Mouse (Mus musculus) lung, embryonic 14.5 days (tissue): ENCODE measurements around the gene Farp2. TPM values are rescaled to one million over a fixed set of nuclear protein-coding genes. Genes with fewer than 3 reads are reported as not detected.

Source experiments
- ATAC-seq: fragments of 200-750 bp; cut with Nextera tagmentation; 2 replicates; pipeline ENCODE4 v1.8.0; 2017; ENCODE audit warnings: mild to moderate bottlenecking, moderate TSS enrichment, moderate library complexity; ENCODE audit not compliant: insufficient read depth
- DNase-seq: peaks from one replicate; pipeline ENCODE4 v3.0.0-alpha.2; 2015
- H3K27ac ChIP-seq: fragments of 300-500 bp; sonication (generic); 2 replicates; pipeline ENCODE4 v1.5.1; 2014; ENCODE audit warnings: low read depth, mild to moderate bottlenecking, moderate library complexity
- H3K27me3 ChIP-seq: fragments of 300-500 bp; sonication (generic); 2 replicates; pipeline ENCODE4 v1.6.1; 2014; ENCODE audit warnings: low read length, control low read depth; ENCODE audit not compliant: insufficient read depth
- H3K36me3 ChIP-seq: fragments of 300-500 bp; sonication (generic); 2 replicates; pipeline ENCODE4 v1.6.1; 2014; ENCODE audit warnings: control low read depth; ENCODE audit not compliant: insufficient read depth
- H3K4me1 ChIP-seq: fragments of 300-500 bp; sonication (generic); 2 replicates; pipeline ENCODE4 v1.6.1; 2014; ENCODE audit warnings: antibody characterized with exemption, control low read depth; ENCODE audit not compliant: insufficient read depth
- H3K4me2 ChIP-seq: fragments of 300-500 bp; sonication (generic); 2 replicates; pipeline ENCODE4 v1.6.1; 2014; ENCODE audit warnings: mild to moderate bottlenecking
- H3K4me3 ChIP-seq: fragments of 300-500 bp; sonication (generic); 2 replicates; pipeline ENCODE4 v1.5.1; 2014; ENCODE audit warnings: low read depth, low read length
- H3K9ac ChIP-seq: fragments of 300-500 bp; sonication (generic); 2 replicates; pipeline ENCODE4 v1.6.1; 2014
- H3K9me3 ChIP-seq: fragments of 300-500 bp; sonication (generic); 2 replicates; pipeline ENCODE4 v1.6.1; 2016; ENCODE audit warnings: low read depth, low read length, control low read depth
- CTCF ChIP-seq: IDR thresholded peaks from 2 replicates; pipeline ENCODE4 v1.5.1; 2016; ENCODE audit warnings: antibody characterized with exemption, low read depth
- WGBS: fragments of 180-500 bp; shearing (Covaris S2); extraction: QIAGEN DNeasy Blood & Tissue Kit; methylation state at CpG from one replicate; pipeline ENCODE4 v1.1.7; 2014; 5-methylcytosine and 5-hydroxymethylcytosine counted together
- polyA plus RNA-seq: library from polyadenylated mRNA; unstranded; fragments of >200 nt; fragmentation: Nextera tagmentation; extraction: Ambion mirVana; gene quantifications from 2 replicates; pipeline ENCODE4 v1.2.1, GENCODE M21; 2014

Farp2 gene
- polyA plus RNA-seq, 1 experiment from 2014 or later: 6.8 TPM

GRCm38 (mm10) chr1:93563224-93563623 is 51.3 kb downstream of the Farp2 start:
- TF ChIP-seq CTCF: no peak
- ATAC-seq: no peak
- no peak overlapping the region for H3K9ac ChIP-seq
- 74% methylated on average over 7 of the region's 7 CpGs for WGBS
- H3K4me1 ChIP-seq: no peaks in the 10 kb centered on the region
- DNase-seq: no peak
- no peak overlapping the region for H3K4me3 ChIP-seq
- H3K27ac ChIP-seq: no peak overlapping the region
- 0 out of 2 replicates have a peak, but pooled peaks cover 7% of the 10 kb centered on the region for H3K36me3 ChIP-seq
- H3K4me2 ChIP-seq: no peak overlapping the region
- no peaks in the 10 kb centered on the region for H3K27me3 ChIP-seq
- H3K9me3 ChIP-seq: no peaks in the 10 kb centered on the region

GRCm38 (mm10) chr1:93563649-93564048 is 51.8 kb downstream of the Farp2 start:
- 0 out of 2 replicates have a peak, but pooled peaks cover 7% of the 10 kb centered on the region for H3K36me3 ChIP-seq
- no peaks in the 10 kb centered on the region for H3K27me3 ChIP-seq

GRCm38 (mm10) chr1:93564781-93565180 is 52.9 kb downstream of the Farp2 start:
- ATAC-seq: no peak
- H3K4me2 ChIP-seq: no peak overlapping the region
- 0 out of 2 replicates have a peak, but pooled peaks cover 7% of the 10 kb centered on the region for H3K36me3 ChIP-seq
- no peak overlapping the region for H3K4me3 ChIP-seq
- H3K27me3 ChIP-seq: no peaks in the 10 kb centered on the region
- DNase-seq: no peak
- 86% methylated on average over 3 of the region's 3 CpGs for WGBS
- no peak overlapping the region for H3K27ac ChIP-seq
- H3K4me1 ChIP-seq: no peaks in the 10 kb centered on the region
- H3K9ac ChIP-seq: no peak overlapping the region
- no peaks in the 10 kb centered on the region for H3K9me3 ChIP-seq
- TF ChIP-seq CTCF: no peak

More at GRCm38 (mm10) chr1:93563649-93564048, 51.8 kb downstream of the Farp2 start:
- 61% methylated on average over 1 of the region's 1 CpGs for WGBS
- ATAC-seq (no peak), DNase-seq (no peak)
- Histone ChIP-seq H3K27ac (no peak overlapping the region), H3K9me3 (no peaks in the 10 kb centered on the region), H3K4me3 (no peak overlapping the region), H3K4me1 (no peaks in the 10 kb centered on the region), H3K4me2 (no peak overlapping the region), H3K9ac (no peak overlapping the region)
- no peak for TF ChIP-seq CTCF

DNA sequence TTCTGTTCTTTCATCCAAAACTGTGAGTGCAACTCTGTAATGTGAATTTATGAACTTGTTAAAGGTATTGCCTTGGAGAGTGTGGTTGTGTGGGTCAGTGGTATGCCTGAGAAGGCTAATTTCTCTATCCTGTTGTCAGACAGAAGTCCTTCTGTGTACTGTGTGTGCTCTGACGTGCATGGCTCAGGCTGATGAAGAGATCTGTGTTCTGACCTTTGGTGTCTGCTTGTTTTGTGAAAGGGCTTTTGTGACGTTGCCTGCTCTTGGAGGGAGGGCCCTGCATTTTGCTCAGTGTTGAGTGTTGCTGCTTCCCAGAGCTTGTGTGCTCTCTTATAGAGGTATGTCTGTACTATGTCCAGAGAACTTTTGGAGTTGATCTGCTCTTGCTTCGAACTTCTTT is 55.1 kb downstream of the Farp2 start:
- Histone ChIP-seq H3K27ac (no peak overlapping the region), H3K4me1 (no peaks in the 10 kb centered on the region), H3K4me3 (no peak overlapping the region), H3K9ac (no peak overlapping the region), H3K9me3 (no peaks in the 10 kb centered on the region), H3K4me2 (no peak overlapping the region), H3K27me3 (no peaks in the 10 kb centered on the region), H3K36me3 (0 out of 2 replicates have a peak, but pooled peaks cover 8% of the 10 kb centered on the region)
- no peak for TF ChIP-seq CTCF
- DNase-seq (no peak), ATAC-seq (no peak)
- WGBS: 49% methylated on average over 3 of the region's 3 CpGs

GRCm38 (mm10) chr1:93567717-93568497 is 56.0 kb downstream of the Farp2 start:
- 0 out of 2 replicates have a peak, but pooled peaks cover 6% of the 10 kb centered on the region for H3K36me3 ChIP-seq
- no peaks in the 10 kb centered on the region for H3K4me1 ChIP-seq
- no peak overlapping the region for H3K4me2 ChIP-seq
- H3K27ac ChIP-seq: no peak overlapping the region
- no peak overlapping the region for H3K9ac ChIP-seq
- TF ChIP-seq CTCF: no peak
- DNase-seq: no peak
- no peaks in the 10 kb centered on the region for H3K27me3 ChIP-seq
- H3K9me3 ChIP-seq: no peaks in the 10 kb centered on the region
- WGBS: 66% methylated on average over 9 of the region's 9 CpGs
- H3K4me3 ChIP-seq: no peak overlapping the region
- ATAC-seq: no peak

DNA sequence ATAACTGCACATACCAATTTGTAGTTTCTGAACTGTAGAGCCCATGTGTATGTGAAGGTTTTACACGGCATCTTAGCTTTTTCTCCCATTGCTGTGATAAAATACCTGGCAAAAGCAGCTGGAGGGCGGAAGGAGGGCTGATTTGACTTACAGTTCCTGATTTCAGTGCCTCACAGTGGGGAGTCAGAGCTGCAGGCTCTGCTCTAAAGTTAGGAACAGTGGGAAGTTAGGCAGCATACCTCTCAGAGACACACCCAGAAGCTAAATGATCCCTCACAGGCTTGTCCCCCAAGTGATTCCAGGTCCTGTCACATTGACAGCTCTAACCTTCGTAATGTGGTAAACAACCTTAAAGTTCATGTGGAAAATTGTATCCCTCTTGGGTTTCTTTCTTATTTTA is 65.2 kb downstream of the Farp2 start:
- no peak overlapping the region for H3K27ac ChIP-seq
- H3K27me3 ChIP-seq: no peaks in the 10 kb centered on the region
- no peak overlapping the region for H3K4me3 ChIP-seq
- no peak overlapping the region for H3K4me2 ChIP-seq
- peaks cover 20% of the 10 kb centered on the region; the same call in 1 of the 2 replicates for H3K36me3 ChIP-seq
- no peak for TF ChIP-seq CTCF
- WGBS: 83% methylated on average over 3 of the region's 3 CpGs
- ATAC-seq: no peak
- no peaks in the 10 kb centered on the region for H3K4me1 ChIP-seq
- H3K9me3 ChIP-seq: no peaks in the 10 kb centered on the region
- no peak overlapping the region for H3K9ac ChIP-seq
- no peak for DNase-seq

GRCm38 (mm10) chr1:93577861-93578260 is 66.0 kb downstream of the Farp2 start:
- WGBS: 80% methylated on average over 4 of the region's 4 CpGs
- Histone ChIP-seq H3K4me3 (no peak overlapping the region), H3K9me3 (no peaks in the 10 kb centered on the region), H3K9ac (no peak overlapping the region), H3K4me1 (no peaks in the 10 kb centered on the region), H3K27ac (no peak overlapping the region), H3K4me2 (no peak overlapping the region), H3K36me3 (peaks cover 24% of the 10 kb centered on the region; the same call in 1 of the 2 replicates), H3K27me3 (no peaks in the 10 kb centered on the region)
- TF ChIP-seq CTCF: no peak
- no peak for DNase-seq
- no peak for ATAC-seq
